Mouse (Mus musculus): ENCODE measurements around the gene Pbrm1.

Pbrm1 gene

DNA sequence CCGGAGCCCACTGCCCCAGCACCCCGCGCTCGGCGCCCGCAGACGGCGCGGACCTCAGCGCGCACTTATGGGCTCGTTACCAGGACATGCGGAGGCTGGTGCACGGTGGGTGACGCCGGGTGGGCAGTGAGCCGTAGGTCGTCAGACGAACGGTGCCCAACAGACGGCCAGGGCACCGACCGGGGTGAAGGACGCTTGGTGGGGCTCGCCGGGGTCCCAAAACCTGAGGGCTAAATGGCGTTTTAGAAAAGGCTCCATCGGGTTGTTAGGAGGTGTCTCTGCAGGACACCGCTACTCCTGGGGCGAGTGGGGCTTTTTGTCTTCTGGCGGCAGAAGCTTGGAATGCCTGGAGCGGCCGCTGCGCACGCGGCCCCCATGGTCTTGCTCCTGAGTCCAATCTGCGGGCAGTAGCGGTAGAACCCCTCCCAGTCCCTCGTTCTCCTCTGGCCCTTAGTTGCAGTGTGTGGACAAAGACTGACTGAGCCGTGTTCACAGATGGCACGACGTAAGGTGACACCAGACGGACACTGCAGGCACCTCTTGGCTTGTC lies 112.4 kb downstream of the Pbrm1 start:
- in situ Hi-C loops (cut with MboI, MseI) = no loop called here

DNA sequence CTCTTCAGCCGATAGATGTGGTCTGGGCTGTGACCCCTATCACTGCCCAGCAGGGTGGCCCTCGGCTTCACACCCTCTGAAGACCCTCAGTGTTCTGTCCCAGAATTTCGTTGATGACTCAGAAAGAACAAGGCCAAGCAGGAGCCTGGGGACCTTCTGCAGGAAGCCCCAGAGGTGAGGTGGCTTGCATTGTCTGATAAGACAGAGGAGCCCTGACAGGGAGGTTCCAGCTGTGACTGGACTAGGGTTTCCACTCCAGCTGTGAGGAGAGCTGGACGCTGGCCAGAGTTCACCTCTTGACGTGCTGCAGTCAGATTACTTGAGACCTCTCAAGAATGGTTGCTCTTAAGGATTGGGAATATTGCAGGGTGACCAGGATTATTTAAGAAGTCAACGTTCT lies 113.1 kb downstream of the Pbrm1 start:
- in situ Hi-C loops (cut with MboI, MseI) = no loop called here

DNA sequence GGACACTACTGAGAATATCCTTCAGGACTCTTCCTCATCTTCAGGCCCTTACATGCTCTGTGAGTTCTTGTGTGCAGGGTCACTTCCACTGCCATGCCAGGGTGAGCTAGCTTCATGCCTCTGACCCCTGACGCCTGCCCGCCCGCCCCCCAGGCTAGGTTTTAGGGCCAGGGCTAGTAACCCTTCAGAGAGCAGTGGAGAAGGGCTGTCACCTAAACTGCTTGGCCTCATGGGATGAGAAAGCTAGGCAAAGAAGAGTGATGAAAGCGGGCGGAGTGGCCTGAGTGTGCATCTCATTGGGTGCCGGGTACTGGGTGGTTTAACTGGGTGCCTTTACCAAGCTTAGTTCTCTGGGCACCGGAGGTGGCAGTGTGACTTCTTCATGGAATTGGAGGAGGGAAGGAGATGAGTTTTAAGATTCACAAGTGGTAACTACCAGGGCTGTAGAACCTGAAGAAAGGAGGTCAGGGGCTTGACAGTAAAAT lies 113.6 kb downstream of the Pbrm1 start:
- in situ Hi-C loops (cut with MboI, MseI) = no loop called here

DNA sequence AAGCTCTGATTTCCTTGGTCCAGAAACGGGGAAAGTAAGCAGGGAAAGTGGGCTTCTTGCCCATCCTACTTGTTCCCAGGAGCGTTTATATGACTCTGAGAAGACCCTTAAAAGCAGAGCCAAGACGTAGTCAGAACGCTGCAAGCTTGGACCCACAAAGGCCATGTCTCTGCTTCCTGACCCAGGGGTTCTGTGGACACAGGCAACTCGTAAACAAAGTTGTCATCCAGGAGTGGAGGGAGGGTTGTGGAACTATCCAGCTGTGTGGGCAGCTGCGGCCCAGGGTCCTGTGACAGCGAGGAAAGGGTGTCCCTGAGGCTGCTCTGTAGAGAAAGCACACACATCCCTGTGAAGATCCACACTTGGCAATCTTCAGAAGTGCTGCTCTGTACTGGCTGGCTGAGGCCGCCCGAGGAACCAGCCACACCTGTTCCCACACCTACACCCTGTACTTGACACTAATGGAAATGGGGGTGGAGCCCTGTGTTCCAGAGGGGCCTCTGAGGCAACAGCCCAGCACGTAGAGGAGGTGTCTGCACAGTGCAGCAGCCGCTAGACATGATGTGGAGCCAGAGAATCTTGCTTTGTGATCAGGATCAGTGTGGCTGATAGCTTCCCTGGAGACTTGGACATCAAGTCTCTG lies 114.2 kb downstream of the Pbrm1 start:
- in situ Hi-C loops (cut with MboI, MseI) = no loop called here

DNA sequence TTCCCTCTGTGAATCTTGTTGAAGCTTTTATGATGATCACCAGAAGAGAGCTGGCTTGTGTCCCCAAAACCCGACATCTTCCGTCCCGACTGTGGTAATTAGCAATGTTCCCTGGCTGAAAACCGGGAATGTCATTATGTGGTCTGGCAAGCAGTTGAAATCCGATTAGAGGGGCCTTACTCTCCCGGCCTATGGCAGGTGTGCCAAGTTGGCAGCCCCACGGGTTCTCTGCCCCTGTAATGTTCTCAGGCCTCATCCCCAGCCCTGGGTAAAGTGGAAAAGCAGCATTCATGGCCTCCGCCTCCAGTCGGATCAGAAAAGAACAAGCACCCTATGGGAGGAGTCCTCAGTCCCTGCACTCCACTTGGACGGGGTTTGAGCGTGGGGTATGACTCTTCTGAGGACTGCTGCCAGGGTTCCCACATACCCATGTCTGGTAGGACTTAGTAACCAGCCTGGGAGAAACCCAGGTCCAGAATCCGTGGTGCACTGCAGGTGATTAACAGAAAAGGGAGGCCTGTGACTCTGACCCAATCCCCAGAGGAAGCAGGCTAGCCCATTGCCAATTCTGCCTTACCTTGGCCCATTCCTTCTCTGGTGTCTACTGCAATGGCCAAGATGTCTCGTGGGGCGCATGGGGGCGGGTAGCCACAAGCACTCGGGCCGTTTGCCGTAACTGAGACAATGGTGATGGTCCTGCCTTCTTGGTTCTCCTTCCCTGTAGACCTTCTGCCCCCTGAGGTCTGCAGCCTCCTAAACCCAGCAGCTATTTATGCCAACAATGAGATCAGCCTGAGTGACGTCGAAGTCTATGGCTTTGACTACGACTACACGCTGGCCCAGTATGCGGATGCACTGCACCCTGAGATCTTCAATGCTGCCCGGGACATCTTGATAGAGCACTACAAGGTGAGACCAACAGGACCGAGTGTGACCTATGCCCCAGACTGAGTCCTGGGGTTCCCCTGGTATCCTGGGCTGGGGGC lies 115.4 kb downstream of the Pbrm1 start:
- in situ Hi-C loops (cut with MboI, MseI) = no loop called here

DNA sequence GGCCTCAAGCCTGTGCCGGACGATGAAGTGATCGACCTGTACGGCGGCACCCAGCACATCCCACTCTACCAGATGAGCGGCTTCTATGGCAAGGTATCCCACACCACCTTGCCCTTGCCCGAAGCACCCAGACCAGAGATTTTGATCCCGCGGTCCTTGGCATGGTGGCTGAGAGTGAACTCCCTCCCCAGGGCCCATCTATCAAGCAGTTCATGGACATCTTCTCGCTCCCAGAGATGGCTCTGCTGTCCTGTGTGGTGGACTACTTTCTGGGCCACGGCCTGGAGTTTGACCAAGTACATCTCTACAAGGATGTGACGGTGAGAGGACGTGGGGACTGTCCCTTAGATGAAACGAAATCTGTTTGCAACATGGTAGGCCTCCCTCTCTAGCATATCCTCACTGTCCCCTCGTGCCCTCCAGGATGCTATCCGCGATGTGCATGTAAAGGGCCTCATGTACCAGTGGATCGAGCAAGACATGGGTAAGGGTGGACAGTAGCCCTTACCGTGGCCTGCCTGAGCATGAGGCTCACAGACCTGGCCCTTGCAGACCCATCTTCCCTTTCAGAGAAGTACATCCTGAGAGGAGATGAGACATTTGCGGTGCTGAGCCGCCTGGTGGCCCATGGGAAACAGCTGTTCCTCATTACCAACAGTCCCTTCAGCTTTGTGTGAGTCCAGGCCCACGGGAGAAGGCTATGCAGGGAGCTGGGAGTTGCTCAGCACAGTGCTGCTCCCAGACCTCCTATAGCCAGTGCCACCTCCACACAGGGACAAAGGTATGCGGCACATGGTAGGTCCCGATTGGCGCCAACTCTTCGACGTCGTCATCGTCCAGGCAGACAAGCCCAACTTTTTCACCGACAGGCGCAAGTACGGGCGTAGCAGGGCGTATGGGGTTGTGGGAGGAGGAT lies 116.8 kb downstream of the Pbrm1 start:
- in situ Hi-C loops (cut with MboI, MseI) = no loop called here

DNA sequence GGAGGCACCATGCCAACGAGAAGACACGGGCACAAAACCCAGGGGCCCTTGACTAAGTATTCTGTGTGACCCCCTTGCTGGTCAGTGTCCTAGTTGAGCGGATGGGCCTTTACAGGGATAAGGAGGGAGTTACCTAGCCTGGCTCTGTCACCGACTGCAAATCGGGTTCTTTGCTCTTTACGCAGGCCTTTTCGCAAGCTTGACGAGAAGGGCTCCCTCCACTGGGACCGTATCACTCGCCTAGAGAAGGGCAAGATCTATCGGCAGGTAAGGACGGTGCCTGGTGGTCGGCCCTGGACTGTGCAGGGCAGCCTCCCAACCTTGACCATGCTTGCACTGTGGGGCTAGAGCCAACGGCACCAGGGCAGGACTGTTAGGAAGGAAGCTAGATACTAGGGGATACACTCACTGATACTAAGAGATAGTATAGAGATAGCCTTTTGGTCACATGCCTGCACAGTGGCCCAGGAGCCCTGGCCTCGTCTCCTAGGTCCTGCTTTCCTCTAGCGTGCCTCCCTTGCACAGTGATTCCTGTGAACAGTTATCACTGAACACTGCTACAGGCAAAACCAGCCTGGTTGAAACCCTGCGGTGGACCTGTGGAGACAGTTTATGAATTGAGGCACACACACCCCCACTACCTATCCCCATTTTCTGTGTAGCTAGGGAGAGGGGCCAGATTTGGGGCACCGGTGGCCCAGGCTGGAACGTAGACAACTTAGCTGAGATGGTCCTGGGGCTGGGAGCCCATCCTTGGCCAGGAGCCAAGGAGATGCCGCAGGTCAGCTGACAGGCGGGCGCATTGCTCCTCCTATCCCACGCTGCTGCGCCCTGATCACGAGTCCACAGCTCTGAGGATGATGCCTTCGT lies 117.7 kb downstream of the Pbrm1 start:
- in situ Hi-C loops (cut with MboI, MseI) = no loop called here

DNA sequence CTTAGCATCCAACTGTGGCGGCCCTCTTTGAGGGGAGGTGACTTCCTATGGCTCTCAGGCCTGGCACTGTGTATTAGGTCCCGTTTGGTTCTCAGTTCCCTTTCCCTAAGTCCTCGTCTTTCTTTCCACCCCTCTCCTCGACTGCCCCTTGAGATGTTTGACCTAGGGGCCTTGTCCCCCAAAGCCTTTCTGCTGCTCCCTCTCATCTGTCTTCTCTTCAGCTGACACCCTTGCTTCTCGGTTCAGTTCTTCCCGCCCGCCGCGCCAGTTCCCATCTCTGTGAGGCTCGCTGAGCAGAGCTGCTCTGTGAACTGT lies 118.3 kb downstream of the Pbrm1 start:
- in situ Hi-C loops (cut with MboI, MseI) = no loop called here

DNA sequence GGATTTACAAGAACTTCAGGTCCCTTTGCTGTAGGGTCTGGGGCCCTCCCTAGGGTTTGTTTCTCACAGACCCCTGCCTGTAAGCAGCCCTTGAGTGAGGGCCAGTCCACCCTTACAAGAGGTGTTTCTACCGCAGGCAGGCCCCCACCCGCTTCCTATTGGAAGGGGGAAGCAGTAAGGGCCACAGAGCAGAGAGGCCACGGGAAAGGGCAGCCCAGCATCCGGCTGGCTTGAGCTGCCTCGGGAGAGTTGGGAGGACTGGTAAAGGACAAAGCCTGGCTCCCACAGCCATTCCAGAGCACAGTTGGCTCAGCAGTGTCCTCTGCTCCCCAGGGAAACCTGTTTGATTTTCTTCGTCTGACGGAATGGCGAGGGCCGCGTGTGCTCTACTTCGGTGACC lies 118.9 kb downstream of the Pbrm1 start:
- in situ Hi-C loops (cut with MboI, MseI) = no loop called here

DNA sequence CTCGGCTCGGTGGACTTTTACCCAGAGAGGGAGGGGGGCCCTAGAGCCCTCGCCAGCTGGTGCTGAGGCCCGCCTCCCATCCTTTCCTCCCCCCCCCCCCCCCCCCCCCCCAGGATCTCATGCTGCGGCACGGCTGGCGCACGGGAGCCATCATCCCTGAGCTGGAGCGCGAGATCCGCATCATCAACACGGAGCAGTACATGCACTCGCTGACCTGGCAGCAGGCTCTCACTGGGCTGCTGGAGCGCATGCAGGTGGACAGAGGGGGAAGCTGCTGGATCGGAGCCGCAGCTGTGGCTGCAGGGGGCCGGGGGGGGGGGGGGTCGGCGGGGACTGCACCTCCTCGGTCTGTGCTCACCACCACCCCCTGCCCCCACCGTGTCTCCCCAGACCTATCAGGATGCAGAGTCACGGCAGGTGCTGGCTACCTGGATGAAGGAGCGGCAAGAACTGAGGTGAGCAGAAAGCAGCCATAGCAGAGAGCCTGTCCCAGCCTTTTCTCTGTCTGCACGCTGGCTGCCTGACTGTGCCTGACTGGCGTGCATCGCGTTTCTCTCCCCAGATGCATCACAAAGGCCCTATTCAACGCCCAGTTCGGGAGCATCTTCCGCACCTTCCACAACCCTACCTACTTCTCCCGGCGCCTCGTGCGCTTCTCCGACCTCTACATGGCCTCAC lies 119.4 kb downstream of the Pbrm1 start:
- in situ Hi-C loops (cut with MboI, MseI) = no loop called here

DNA sequence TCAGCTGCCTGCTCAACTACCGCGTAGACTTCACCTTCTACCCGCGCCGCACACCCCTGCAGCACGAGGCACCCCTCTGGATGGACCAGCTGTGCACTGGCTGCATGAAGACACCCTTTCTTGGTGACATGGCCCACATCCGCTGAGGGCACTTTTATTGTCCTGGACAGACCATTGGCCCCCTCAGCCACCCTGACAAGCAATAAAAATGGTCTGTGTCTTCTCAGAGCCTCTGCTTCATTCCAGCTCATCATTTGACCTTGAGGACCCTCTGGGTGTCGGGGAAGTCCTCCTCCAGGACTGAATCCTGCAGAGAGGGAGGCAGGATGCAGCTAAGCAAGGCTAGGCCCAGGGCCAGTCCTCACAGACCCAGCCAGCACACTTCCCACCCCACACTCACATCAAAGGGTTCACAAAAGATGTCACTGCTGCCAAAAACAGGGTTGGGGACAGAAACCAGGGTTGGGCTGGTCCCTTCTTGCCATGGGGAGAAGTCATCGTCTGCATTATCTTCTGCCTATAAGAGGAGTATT lies 120.0 kb downstream of the Pbrm1 start:
- in situ Hi-C loops (cut with MboI, MseI) = no loop called here

DNA sequence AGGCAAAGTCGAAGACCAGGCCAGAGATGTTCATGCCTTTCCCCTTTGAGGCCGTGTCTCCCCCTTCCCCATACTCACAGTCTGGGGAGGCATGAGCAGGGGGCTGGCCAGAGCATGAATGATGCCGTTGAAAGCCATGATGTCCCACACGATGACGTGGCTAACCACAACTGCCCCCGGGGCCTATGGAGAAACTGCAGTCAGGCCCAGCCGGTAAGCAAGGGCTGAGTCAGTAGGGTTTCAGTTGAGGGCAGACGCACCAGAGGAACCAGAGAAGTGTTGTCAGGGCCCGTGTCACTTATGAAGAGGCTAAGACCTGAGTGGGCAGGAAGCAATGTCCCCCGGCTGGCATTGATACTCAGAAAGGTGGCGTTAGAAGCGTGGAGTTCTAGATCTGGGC lies 120.7 kb downstream of the Pbrm1 start:
- in situ Hi-C loops (cut with MboI, MseI) = no loop called here

DNA sequence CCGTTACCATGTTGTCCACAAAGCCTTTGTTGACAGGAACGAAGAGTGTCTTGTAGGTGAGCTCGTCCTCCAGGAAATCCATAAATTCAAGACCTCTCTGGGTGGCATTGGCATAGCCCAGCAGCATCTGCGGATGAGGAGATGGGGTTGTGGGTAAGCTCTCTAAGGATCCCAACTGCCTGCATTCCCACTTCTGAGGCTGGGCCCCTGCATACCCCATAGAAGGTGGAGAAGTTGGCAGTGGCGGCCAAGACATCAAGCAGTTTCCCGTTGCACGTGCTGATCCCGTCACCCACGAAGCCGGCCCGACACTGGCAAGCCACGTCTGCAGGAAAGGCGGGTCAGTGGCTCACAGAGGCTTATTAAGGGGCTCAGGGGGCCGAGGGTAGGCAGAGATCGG lies 121.2 kb downstream of the Pbrm1 start:
- in situ Hi-C loops (cut with MboI, MseI) = no loop called here

DNA sequence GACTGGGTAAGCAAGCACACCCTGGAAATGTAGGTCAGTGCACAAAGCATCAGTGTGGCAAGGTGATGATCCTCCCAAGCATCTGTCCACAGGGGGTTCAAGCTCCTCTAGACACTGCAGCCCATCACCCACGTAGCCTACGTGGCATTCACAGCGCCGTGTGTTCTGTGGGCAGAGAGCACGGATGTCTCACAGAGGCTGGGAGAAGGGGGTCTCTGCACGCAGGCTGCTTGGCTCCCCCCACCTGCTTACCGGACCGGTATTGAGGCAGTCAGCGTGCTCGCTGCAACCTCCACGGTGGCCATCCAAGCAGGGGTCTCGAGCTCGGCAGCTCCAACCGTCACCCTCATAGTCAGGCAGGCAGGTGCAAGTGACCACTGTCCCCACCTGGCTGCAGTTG lies 122.1 kb downstream of the Pbrm1 start:
- in situ Hi-C loops (cut with MboI, MseI) = no loop called here

DNA sequence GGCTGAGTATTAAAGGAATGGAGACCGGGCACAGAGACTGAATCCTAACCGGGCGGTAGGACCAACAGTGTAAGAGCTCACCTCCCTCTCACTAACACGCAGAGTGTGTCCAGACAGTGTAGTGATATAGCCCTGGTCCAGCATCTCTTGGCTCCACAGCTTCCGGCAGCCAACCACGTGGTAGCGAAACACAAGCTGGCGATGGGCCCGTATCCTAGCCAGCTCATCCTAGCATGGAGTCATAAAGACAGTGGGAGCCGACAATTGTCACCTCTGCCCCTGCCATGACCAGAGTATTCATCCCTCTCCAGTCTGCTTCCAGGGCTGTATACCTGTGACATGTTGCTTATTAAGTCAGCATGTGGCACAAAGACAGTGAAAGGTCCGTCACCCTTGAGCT lies 126.8 kb downstream of the Pbrm1 start:
- in situ Hi-C loops (cut with MboI, MseI) = no loop called here

DNA sequence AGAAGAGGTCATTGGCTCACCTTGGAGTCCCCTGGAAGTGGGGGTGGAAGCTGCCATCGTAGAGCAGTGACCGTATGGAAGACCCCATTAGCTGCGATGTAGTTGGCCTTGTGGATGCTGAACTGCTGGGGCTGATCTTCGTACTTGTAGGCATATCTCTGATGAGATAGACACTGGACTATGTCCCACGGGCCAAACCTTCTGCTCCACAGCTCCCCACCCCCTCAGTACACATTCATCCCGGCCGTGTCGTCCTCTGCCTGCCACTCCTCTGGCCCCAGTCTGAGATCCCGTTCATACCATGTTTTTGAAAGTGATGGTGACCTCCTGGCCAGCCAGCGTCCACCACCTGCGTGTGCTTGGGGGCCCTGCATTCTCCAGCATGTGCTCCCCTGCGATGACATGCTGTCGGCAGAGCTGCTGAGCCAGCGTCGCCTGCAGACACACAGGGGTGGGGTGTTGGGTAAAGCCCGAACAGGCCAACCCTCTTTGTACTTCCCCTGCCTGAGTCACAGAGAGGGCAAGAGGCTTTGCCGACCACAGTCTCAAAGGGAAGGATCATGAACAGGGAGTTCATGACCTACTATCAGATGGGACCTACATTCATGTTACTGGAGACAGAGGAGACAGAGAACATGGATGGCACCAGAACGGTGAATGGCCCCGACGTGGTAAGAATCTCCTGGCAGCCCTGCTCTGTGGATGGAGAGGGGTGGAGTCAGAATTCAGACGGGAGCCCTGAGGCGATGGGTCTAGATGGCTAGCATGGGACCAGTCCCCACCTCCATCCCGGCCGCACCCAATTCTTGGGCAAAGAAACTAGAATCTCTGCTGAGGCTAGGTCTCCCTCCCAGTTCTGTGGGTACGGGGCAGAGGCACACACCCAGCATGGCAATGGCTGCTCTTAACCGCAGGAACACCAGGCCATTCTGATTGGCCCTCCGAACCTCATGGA lies 141.5 kb downstream of the Pbrm1 start:
- in situ Hi-C loops (cut with MboI, MseI) = loop anchor here in 1 of 2 experiments (10.0 kb wide), 1 partner anchor 536 kb away; the partner anchor contains the start of gene Prkcd

DNA sequence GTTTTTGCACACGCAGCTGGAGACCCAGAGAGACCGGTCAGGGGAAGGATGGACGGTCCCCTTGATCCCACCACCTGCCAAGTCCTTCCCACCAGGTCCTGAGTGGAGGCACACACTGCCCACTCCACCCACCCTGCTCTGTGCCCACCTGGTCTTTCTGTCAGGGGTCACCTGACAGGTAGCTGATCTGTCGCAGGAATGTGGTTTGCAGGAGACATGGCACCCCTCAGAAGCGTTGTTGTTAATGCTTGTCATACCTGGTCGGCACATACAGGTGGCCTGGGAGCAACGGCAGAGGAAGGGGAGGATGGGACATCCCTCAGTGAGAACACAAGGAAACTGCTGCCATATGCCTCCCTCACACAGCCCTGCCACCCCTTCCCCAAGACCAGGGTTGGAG lies 142.3 kb downstream of the Pbrm1 start:
- in situ Hi-C loops (cut with MboI, MseI) = loop anchor here in 1 of 2 experiments (10.0 kb wide), 1 partner anchor 536 kb away; the partner anchor contains the start of gene Prkcd

DNA sequence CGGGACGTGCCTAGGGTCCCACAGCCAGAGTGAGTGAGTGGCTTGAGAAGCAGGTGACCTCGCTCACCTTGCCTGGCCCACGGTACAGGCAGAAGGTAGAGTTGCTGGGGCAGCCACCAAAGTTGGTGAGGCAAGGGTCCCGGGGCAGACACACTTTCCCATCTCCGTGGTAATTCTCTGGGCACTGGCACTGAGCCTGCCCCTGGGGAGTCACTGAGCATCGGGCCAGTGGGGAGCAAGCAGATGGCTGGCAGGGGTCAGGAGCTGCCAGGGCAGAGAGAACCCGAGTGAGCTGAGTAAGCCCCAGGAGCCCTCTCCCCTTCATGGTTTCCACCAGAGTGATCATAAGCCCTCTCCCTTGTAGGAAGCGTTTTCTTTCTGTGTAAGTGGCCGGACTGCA lies 142.7 kb downstream of the Pbrm1 start:
- in situ Hi-C loops (cut with MboI, MseI) = loop anchor here in 1 of 2 experiments (10.0 kb wide), 1 partner anchor 537 kb away; the partner anchor contains the start of gene Prkcd
